Mouse (Mus musculus) forebrain, embryonic 15.5 days (tissue): ENCODE measurements around the gene Fut9. TPM values are rescaled to one million over a fixed set of nuclear protein-coding genes. Genes with fewer than 3 reads are reported as not detected.

Experiments
- ATAC-seq: fragments of 200-750 bp; cut with Nextera tagmentation; replicated peaks from 2 replicates; pipeline ENCODE4 v1.8.0; 2017; ENCODE audit warnings: mild to moderate bottlenecking, moderate TSS enrichment, moderate library complexity
- H3K27ac ChIP-seq: fragments of 300-500 bp; sonication (generic); replicated peaks from 2 replicates; pipeline ENCODE4 v1.5.1; 2015; ENCODE audit warnings: mild to moderate bottlenecking, inconsistent platforms
- H3K27me3 ChIP-seq: fragments of 300-500 bp; sonication (generic); 2 replicates; pipeline ENCODE4 v1.6.1; 2015; ENCODE audit warnings: inconsistent platforms
- H3K36me3 ChIP-seq: fragments of 300-500 bp; sonication (generic); 2 replicates; pipeline ENCODE4 v1.6.1; 2015; ENCODE audit warnings: mild to moderate bottlenecking, inconsistent platforms
- H3K4me1 ChIP-seq: fragments of 300-500 bp; sonication (generic); 2 replicates; pipeline ENCODE4 v1.6.1; 2015; ENCODE audit warnings: inconsistent platforms
- H3K4me2 ChIP-seq: fragments of 300-500 bp; sonication (generic); replicated peaks from 2 replicates; pipeline ENCODE4 v1.6.1; 2015; ENCODE audit warnings: mild to moderate bottlenecking, inconsistent platforms
- H3K4me3 ChIP-seq: fragments of 300-500 bp; sonication (generic); 2 replicates; pipeline ENCODE4 v1.5.1; 2015; ENCODE audit warnings: mild to moderate bottlenecking, inconsistent platforms
- H3K9ac ChIP-seq: fragments of 300-500 bp; sonication (generic); replicated peaks from 2 replicates; pipeline ENCODE4 v1.6.1; 2015; ENCODE audit warnings: mild to moderate bottlenecking, inconsistent platforms
- H3K9me3 ChIP-seq: fragments of 300-500 bp; sonication (generic); 2 replicates; pipeline ENCODE4 v1.6.1; 2016; ENCODE audit warnings: inconsistent platforms
- WGBS: fragments of 180-500 bp; shearing (Covaris S2); methylation state at CpG from one replicate; pipeline ENCODE4 v1.1.7; 2015; ENCODE audit warnings: mixed read lengths; 5-methylcytosine and 5-hydroxymethylcytosine counted together
- polyA plus RNA-seq: library from polyadenylated mRNA; unstranded; fragments of >200 nt; fragmentation: Nextera tagmentation; extraction: Ambion mirVana; gene quantifications from 2 replicates; pipeline ENCODE4 v1.2.1, GENCODE M21; 2015

Fut9 gene
- polyA plus RNA-seq, 1 experiment from 2014 or later, result 15.7 TPM

GRCm38 (mm10) chr4:25641993-25642392 lies 158.1 kb downstream of the Fut9 start:
- Histone ChIP-seq H3K36me3 (no peaks in the 10 kb centered on the region), H3K9me3 (no peaks in the 10 kb centered on the region), H3K27me3 (no peaks in the 10 kb centered on the region), H3K9ac (no peak overlapping the region), H3K4me2 (no peak overlapping the region), H3K27ac (no peak overlapping the region), H3K4me1 (no peaks in the 10 kb centered on the region), H3K4me3 (no peak overlapping the region)
- 78% methylated on average over 4 of the region's 4 CpGs for WGBS
- ATAC-seq, result no peak

- H3K36me3 ChIP-seq, result no peaks in the 10 kb centered on the region
- H3K4me1 ChIP-seq, result no peaks in the 10 kb centered on the region
- H3K4me3 ChIP-seq, result no peak overlapping the region
- no peaks in the 10 kb centered on the region for H3K9me3 ChIP-seq
- no peak overlapping the region for H3K4me2 ChIP-seq
- ATAC-seq, result no peak
- no peak overlapping the region for H3K9ac ChIP-seq
- WGBS, result 89% methylated on average over 2 of the region's 2 CpGs
- H3K27me3 ChIP-seq, result no peaks in the 10 kb centered on the region
- H3K27ac ChIP-seq, result no peak overlapping the region
Observed at GRCm38 (mm10) chr4:25633262-25633661, 166.8 kb downstream of the Fut9 start.

- Histone ChIP-seq H3K9ac (no peak overlapping the region), H3K4me2 (no peak overlapping the region), H3K27me3 (no peaks in the 10 kb centered on the region), H3K27ac (0 out of 2 replicates have a peak overlapping the region, but pooled peaks have one; percentile 34), H3K36me3 (no peaks in the 10 kb centered on the region), H3K9me3 (no peaks in the 10 kb centered on the region), H3K4me1 (peaks cover 15% of the 10 kb centered on the region), H3K4me3 (no peak overlapping the region)
- peak; percentile 25; the same call in 1 of the 2 replicates for ATAC-seq
- WGBS, result 42% methylated on average over 5 of the region's 5 CpGs
Observed at GRCm38 (mm10) chr4:25628113-25628512, 171.9 kb downstream of the Fut9 start.

GRCm38 (mm10) chr4:25627467-25627866 lies 172.6 kb downstream of the Fut9 start:
- Histone ChIP-seq H3K4me2 (peak overlapping the region; percentile 7; the same call in 1 of the 2 replicates), H3K36me3 (no peaks in the 10 kb centered on the region), H3K9ac (no peak overlapping the region), H3K4me1 (peaks cover 15% of the 10 kb centered on the region), H3K4me3 (no peak overlapping the region), H3K27me3 (no peaks in the 10 kb centered on the region), H3K9me3 (no peaks in the 10 kb centered on the region), H3K27ac (peak overlapping the region; percentile 51; the same call in 1 of the 2 replicates)
- 57% methylated on average over 9 of the region's 9 CpGs for WGBS
- ATAC-seq, result peak; percentile 93

GRCm38 (mm10) chr4:25627039-25627438 lies 173.0 kb downstream of the Fut9 start:
- Histone ChIP-seq H3K4me3 (no peak overlapping the region), H3K4me2 (0 out of 2 replicates have a peak overlapping the region, but pooled peaks have one; percentile 4), H3K27me3 (no peaks in the 10 kb centered on the region), H3K27ac (peak overlapping the region; percentile 51; the same call in 1 of the 2 replicates), H3K4me1 (peaks cover 15% of the 10 kb centered on the region), H3K9me3 (no peaks in the 10 kb centered on the region), H3K9ac (no peak overlapping the region), H3K36me3 (no peaks in the 10 kb centered on the region)
- ATAC-seq, result peak; percentile 72
- WGBS, result 0% methylated on average over 1 of the region's 1 CpGs

GRCm38 (mm10) chr4:25623176-25623575 lies 176.9 kb downstream of the Fut9 start:
- Histone ChIP-seq H3K9me3 (no peaks in the 10 kb centered on the region), H3K4me1 (peaks cover 15% of the 10 kb centered on the region), H3K36me3 (peaks cover 5% of the 10 kb centered on the region; the same call in 1 of the 2 replicates), H3K4me3 (no peak overlapping the region), H3K9ac (no peak overlapping the region), H3K27me3 (no peaks in the 10 kb centered on the region), H3K4me2 (no peak overlapping the region), H3K27ac (no peak overlapping the region)
- ATAC-seq, result no peak
- 85% methylated on average over 2 of the region's 2 CpGs for WGBS

GRCm38 (mm10) chr4:25617301-25617700 lies 182.7 kb downstream of the Fut9 start:
- ATAC-seq, result no peak
- Histone ChIP-seq H3K4me2 (no peak overlapping the region), H3K36me3 (peaks cover 5% of the 10 kb centered on the region; the same call in 1 of the 2 replicates), H3K4me1 (no peaks in the 10 kb centered on the region), H3K9me3 (no peaks in the 10 kb centered on the region), H3K4me3 (no peak overlapping the region), H3K27ac (no peak overlapping the region), H3K9ac (no peak overlapping the region), H3K27me3 (no peaks in the 10 kb centered on the region)
- 89% methylated on average over 4 of the region's 4 CpGs for WGBS

- Histone ChIP-seq H3K4me3 (no peak overlapping the region), H3K27me3 (no peaks in the 10 kb centered on the region), H3K27ac (no peak overlapping the region), H3K4me1 (no peaks in the 10 kb centered on the region; the same call in 1 of the 2 replicates), H3K9ac (no peak overlapping the region), H3K4me2 (no peak overlapping the region), H3K9me3 (no peaks in the 10 kb centered on the region), H3K36me3 (no peaks in the 10 kb centered on the region)
- 93% methylated on average over 5 of the region's 5 CpGs for WGBS
- no peak for ATAC-seq
Observed at GRCm38 (mm10) chr4:25613426-25613825, 186.6 kb downstream of the Fut9 start.

GRCm38 (mm10) chr4:25610481-25610880 lies 189.6 kb downstream of the Fut9 start:
- Histone ChIP-seq H3K27me3 (no peaks in the 10 kb centered on the region), H3K4me3 (no peak overlapping the region), H3K36me3 (no peaks in the 10 kb centered on the region), H3K9me3 (no peaks in the 10 kb centered on the region), H3K4me1 (no peaks in the 10 kb centered on the region; the same call in 1 of the 2 replicates), H3K4me2 (no peak overlapping the region), H3K9ac (no peak overlapping the region), H3K27ac (no peak overlapping the region)
- 0 out of 2 replicates have a peak, but pooled peaks have one; percentile 48 for ATAC-seq
- 32% methylated on average over 2 of the region's 2 CpGs for WGBS

- H3K4me2 ChIP-seq, result no peak overlapping the region
- no peaks in the 10 kb centered on the region for H3K27me3 ChIP-seq
- no peak overlapping the region for H3K9ac ChIP-seq
- no peaks in the 10 kb centered on the region for H3K36me3 ChIP-seq
- no peaks in the 10 kb centered on the region for H3K4me1 ChIP-seq
- no peaks in the 10 kb centered on the region for H3K9me3 ChIP-seq
- H3K27ac ChIP-seq, result no peak overlapping the region
- WGBS, result 67% methylated on average over 4 of the region's 4 CpGs
- H3K4me3 ChIP-seq, result no peak overlapping the region
- ATAC-seq, result no peak
Observed at GRCm38 (mm10) chr4:25593218-25593617, 206.8 kb downstream of the Fut9 start.
